Mouse (Mus musculus) retina, postnatal 1 day (tissue): Measurements from ENCODE around the gene Angptl2.
"Not testable (repeated sequence)": the region's sequence is repeated elsewhere in the genome, so short reads cannot be mapped to it uniquely, and the experiment has no call there.

Experiments
- DNase-seq: peaks from one replicate; pipeline ENCODE4 v3.0.0-alpha.2; 2012

Gene Angptl2

GRCm38 (mm10) chr2:33203284-33203683 is 12.6 kb upstream of the Angptl2 start:
- DNase-seq, result no peak

GRCm38 (mm10) chr2:33204980-33205379 is 10.9 kb upstream of the Angptl2 start:
- DNase-seq, result no peak

- DNase-seq, result peak; percentile 38
These were observed 9.8 kb upstream of the Angptl2 start for GRCm38 (mm10) chr2:33205939-33206525.

- no peak for DNase-seq
These were observed 8.8 kb upstream of the Angptl2 start for GRCm38 (mm10) chr2:33207069-33207468.

GRCm38 (mm10) chr2:33208134-33208533 is 7.7 kb upstream of the Angptl2 start:
- DNase-seq, result no peak

GRCm38 (mm10) chr2:33210841-33211240 is 5.0 kb upstream of the Angptl2 start:
- no peak for DNase-seq

GRCm38 (mm10) chr2:33211263-33211662 is 4.6 kb upstream of the Angptl2 start:
- DNase-seq, result not testable (repeated sequence)

GRCm38 (mm10) chr2:33215177-33215699 is 631 bp upstream of the Angptl2 start:
- DNase-seq, result no peak

GRCm38 (mm10) chr2:33216645-33217424 is 966 bp downstream of the Angptl2 start:
- DNase-seq, result no peak

GRCm38 (mm10) chr2:33217425-33217794 is 1.5 kb downstream of the Angptl2 start:
- no peak for DNase-seq

- DNase-seq, result peak; percentile 58
These were observed 3.2 kb downstream of the Angptl2 start for GRCm38 (mm10) chr2:33218903-33219625.

- no peak for DNase-seq
These were observed 3.8 kb downstream of the Angptl2 start for GRCm38 (mm10) chr2:33219637-33220036.

GRCm38 (mm10) chr2:33220246-33220645 is 4.4 kb downstream of the Angptl2 start:
- DNase-seq, result no peak

- no peak for DNase-seq
These were observed 4.9 kb downstream of the Angptl2 start for GRCm38 (mm10) chr2:33220674-33221338.

- DNase-seq, result no peak
These were observed 5.6 kb downstream of the Angptl2 start for GRCm38 (mm10) chr2:33221339-33221900.

GRCm38 (mm10) chr2:33222480-33222879 is 6.6 kb downstream of the Angptl2 start:
- no peak for DNase-seq

GRCm38 (mm10) chr2:33223656-33224358 is 7.9 kb downstream of the Angptl2 start:
- no peak for DNase-seq

GRCm38 (mm10) chr2:33225921-33226320 is 10.1 kb downstream of the Angptl2 start:
- DNase-seq, result no peak

- DNase-seq, result no peak
These were observed 12.2 kb downstream of the Angptl2 start for GRCm38 (mm10) chr2:33228077-33228476.

- no peak for DNase-seq
These were observed 12.7 kb downstream of the Angptl2 start for GRCm38 (mm10) chr2:33228551-33228950.

- no peak for DNase-seq
These were observed 14.8 kb downstream of the Angptl2 start for GRCm38 (mm10) chr2:33230701-33231100.

GRCm38 (mm10) chr2:33231788-33232187 is 15.9 kb downstream of the Angptl2 start:
- DNase-seq, result no peak
